Mouse (Mus musculus) stomach, postnatal 0 days (tissue): ENCODE results near the gene 4833439L19Rik. TPM values are rescaled to one million over a fixed set of nuclear protein-coding genes. Genes with fewer than 3 reads are reported as not detected.

Experiments
- ATAC-seq: fragments of 200-750 bp; cut with Nextera tagmentation; 2 replicates; pipeline ENCODE4 v1.8.0; 2017; ENCODE audit not compliant: low FRiP score, low TSS enrichment
- DNase-seq: peaks from one replicate; pipeline ENCODE4 v3.0.0-alpha.2; 2016; ENCODE audit warnings: low spot score
- H3K27ac ChIP-seq: fragments of 300-500 bp; sonication (generic); replicated peaks from 2 replicates; pipeline ENCODE4 v1.5.1; 2014; ENCODE audit warnings: mild to moderate bottlenecking, control low read depth
- H3K27me3 ChIP-seq: fragments of 300-500 bp; sonication (generic); 2 replicates; pipeline ENCODE4 v1.6.1; 2014; ENCODE audit warnings: low read length; ENCODE audit not compliant: control insufficient read depth, insufficient read depth
- H3K36me3 ChIP-seq: fragments of 300-500 bp; sonication (generic); 2 replicates; pipeline ENCODE4 v1.6.1; 2014; ENCODE audit warnings: low read length, mixed read lengths; ENCODE audit not compliant: control insufficient read depth, insufficient read depth
- H3K4me1 ChIP-seq: fragments of 300-500 bp; sonication (generic); replicated peaks from 2 replicates; pipeline ENCODE4 v1.6.1; 2014; ENCODE audit warnings: antibody characterized with exemption; ENCODE audit not compliant: control insufficient read depth, insufficient read depth
- H3K4me2 ChIP-seq: fragments of 300-500 bp; sonication (generic); replicated peaks from 2 replicates; pipeline ENCODE4 v1.6.1; 2014; ENCODE audit warnings: low read depth, mild to moderate bottlenecking, control low read depth, moderate library complexity
- H3K4me3 ChIP-seq: fragments of 300-500 bp; sonication (generic); 2 replicates; pipeline ENCODE4 v1.5.1; 2014; ENCODE audit warnings: low read depth, low read length, control low read depth
- H3K9ac ChIP-seq: fragments of 300-500 bp; sonication (generic); 2 replicates; pipeline ENCODE4 v1.6.1; 2014; ENCODE audit warnings: mild to moderate bottlenecking, low read length, control low read depth, mixed read lengths
- H3K9me3 ChIP-seq: fragments of 300-500 bp; sonication (generic); 2 replicates; pipeline ENCODE4 v1.6.1; 2016; ENCODE audit warnings: low read length; ENCODE audit not compliant: control insufficient read depth
- CTCF ChIP-seq: IDR thresholded peaks from 2 replicates; pipeline ENCODE4 v1.5.1; 2016; ENCODE audit warnings: antibody characterized with exemption, low read depth, mild to moderate bottlenecking, moderate library complexity
- EP300 ChIP-seq: optimal IDR thresholded peaks from 2 replicates; pipeline ENCODE3; 2016; ENCODE audit warnings: antibody characterized with exemption
- WGBS: fragments of 180-500 bp; shearing (Covaris S2); extraction: QIAGEN DNeasy Blood & Tissue Kit; methylation state at CpG from one replicate; pipeline ENCODE4 v1.1.7; 2014; 5-methylcytosine and 5-hydroxymethylcytosine counted together
- polyA plus RNA-seq: library from polyadenylated mRNA; unstranded; fragments of >200 nt; fragmentation: Nextera tagmentation; extraction: Ambion mirVana; gene quantifications from 2 replicates; pipeline ENCODE4 v1.2.1, GENCODE M21; 2015

The 4833439L19Rik gene
- polyA plus RNA-seq, 1 experiment from 2014 or later = 87.0 TPM

DNA sequence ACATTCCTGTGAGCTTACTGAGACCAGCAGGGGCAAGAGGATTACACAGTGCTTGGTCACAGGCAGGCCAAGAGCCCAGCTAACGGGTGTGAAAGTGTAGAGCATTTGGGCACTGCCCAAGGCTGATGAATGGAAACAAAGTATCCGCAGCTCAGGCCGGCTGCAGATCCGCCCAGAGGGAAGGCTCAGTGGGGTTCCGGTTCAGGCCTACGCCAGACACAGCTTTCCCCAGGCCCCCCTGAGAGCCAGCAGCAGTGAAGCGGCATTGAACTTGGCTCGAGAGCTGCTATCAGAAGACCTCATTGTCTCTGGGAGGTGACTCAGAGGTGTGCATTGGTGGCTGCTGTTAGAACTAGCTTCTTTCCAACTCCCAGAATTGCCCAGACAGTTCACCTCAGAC, 43.4 kb upstream of the 4833439L19Rik start:
- no peak for ATAC-seq
- Histone ChIP-seq H3K4me3 (no peak overlapping the region), H3K27me3 (no peaks in the 10 kb centered on the region), H3K27ac (peak overlapping the region; percentile 53), H3K9me3 (no peaks in the 10 kb centered on the region), H3K4me1 (no peaks in the 10 kb centered on the region; the same call in none of the 2 replicates), H3K4me2 (peak overlapping the region; percentile 88), H3K9ac (0 out of 2 replicates have a peak overlapping the region, but pooled peaks have one; percentile 38), H3K36me3 (peaks cover 2% of the 10 kb centered on the region; the same call in 1 of the 2 replicates)
- 35% methylated on average over 8 of the region's 8 CpGs for WGBS
- TF ChIP-seq CTCF (no peak), EP300 (no peak)
- peak; percentile 26 for DNase-seq

- TF ChIP-seq EP300 = no peak
- ATAC-seq (no peak), DNase-seq (no peak)
- Histone ChIP-seq H3K27ac (no peak overlapping the region), H3K36me3 (peaks cover 2% of the 10 kb centered on the region; the same call in 1 of the 2 replicates), H3K9ac (no peak overlapping the region), H3K27me3 (no peaks in the 10 kb centered on the region), H3K4me2 (no peak overlapping the region), H3K9me3 (no peaks in the 10 kb centered on the region), H3K4me1 (no peaks in the 10 kb centered on the region; the same call in none of the 2 replicates), H3K4me3 (no peak overlapping the region)
- 71% methylated on average over 3 of the region's 3 CpGs for WGBS
Observed at GRCm38 (mm10) chr13:54608002-54608401, 42.8 kb upstream of the 4833439L19Rik start.

DNA sequence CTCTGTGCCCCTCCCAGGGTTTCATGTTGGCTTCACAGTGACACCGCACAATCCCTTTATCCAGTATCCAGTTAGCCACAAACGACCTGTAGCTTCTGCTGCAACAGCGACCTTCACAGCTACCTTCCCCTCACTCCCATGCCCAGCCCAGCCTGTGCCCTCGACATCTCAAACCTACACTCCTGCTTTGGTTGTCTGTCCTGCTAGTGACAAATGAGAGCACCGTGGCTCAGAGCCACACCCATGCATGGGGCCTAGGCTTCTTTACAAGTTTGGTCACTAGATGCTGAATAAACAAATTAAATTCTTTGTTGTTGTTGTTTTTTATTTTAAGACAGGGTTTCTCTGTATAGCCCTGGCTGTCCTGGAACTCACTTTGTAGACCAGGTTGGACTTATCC, 42.0 kb upstream of the 4833439L19Rik start:
- no peak for TF ChIP-seq CTCF
- no peak for TF ChIP-seq EP300
- H3K4me3 ChIP-seq = no peak overlapping the region
- ATAC-seq (no peak), DNase-seq (no peak)
- 43% methylated on average over 5 of the region's 5 CpGs for WGBS
- no peaks in the 10 kb centered on the region; the same call in none of the 2 replicates for H3K4me1 ChIP-seq
- H3K27me3 ChIP-seq = no peaks in the 10 kb centered on the region
- no peak overlapping the region for H3K9ac ChIP-seq
- H3K27ac ChIP-seq = peak overlapping the region; percentile 31; the same call in 1 of the 2 replicates
- H3K36me3 ChIP-seq = peaks cover 2% of the 10 kb centered on the region; the same call in 1 of the 2 replicates
- no peaks in the 10 kb centered on the region for H3K9me3 ChIP-seq
- no peak overlapping the region for H3K4me2 ChIP-seq

DNA sequence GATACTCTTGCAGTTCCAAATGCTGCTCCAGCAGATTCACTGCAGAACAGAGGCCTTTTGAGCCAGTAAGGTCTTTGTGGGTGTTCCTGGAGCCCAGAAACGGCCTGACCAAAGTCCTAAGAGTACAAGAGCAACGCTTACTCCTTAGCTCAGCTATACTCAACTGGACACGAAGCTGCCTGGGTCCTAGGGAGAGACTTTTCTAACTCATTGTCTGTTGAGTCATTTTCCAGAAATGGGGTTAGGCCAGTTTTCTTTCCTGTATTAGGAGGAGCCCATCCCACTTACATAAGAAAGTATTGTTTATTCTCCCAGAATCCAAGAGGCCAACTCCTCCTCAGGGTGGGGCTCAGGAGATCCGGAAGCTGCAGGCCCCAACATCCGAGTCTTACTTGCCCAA, 40.2 kb upstream of the 4833439L19Rik start:
- peak overlapping the region; percentile 85 for H3K27ac ChIP-seq
- peak; percentile 90 for ATAC-seq

GRCm38 (mm10) chr13:54604221-54604620, 39.0 kb upstream of the 4833439L19Rik start:
- TF ChIP-seq EP300 = no peak
- TF ChIP-seq CTCF = no peak
- H3K4me1 ChIP-seq = no peaks in the 10 kb centered on the region; the same call in 1 of the 2 replicates
- 0 out of 2 replicates have a peak overlapping the region, but pooled peaks have one; percentile 85 for H3K27ac ChIP-seq
- 73% methylated on average over 4 of the region's 4 CpGs for WGBS
- no peaks in the 10 kb centered on the region for H3K27me3 ChIP-seq
- DNase-seq = no peak
- H3K36me3 ChIP-seq = peaks cover 6% of the 10 kb centered on the region; the same call in 1 of the 2 replicates
- H3K4me2 ChIP-seq = no peak overlapping the region
- ATAC-seq = no peak
- H3K4me3 ChIP-seq = no peak overlapping the region
- H3K9ac ChIP-seq = no peak overlapping the region
- no peaks in the 10 kb centered on the region for H3K9me3 ChIP-seq

More for the DNA sequence above, 40.2 kb upstream of the 4833439L19Rik start:
- WGBS = 48% methylated on average over 5 of the region's 5 CpGs
- TF ChIP-seq EP300 (peak; percentile 76), CTCF (no peak)
- H3K9ac ChIP-seq = no peak overlapping the region
- H3K36me3 ChIP-seq = peaks cover 6% of the 10 kb centered on the region; the same call in 1 of the 2 replicates
- no peaks in the 10 kb centered on the region for H3K9me3 ChIP-seq
- no peak overlapping the region for H3K4me2 ChIP-seq
- peak; percentile 57 for DNase-seq
- no peaks in the 10 kb centered on the region for H3K27me3 ChIP-seq
- no peak overlapping the region for H3K4me3 ChIP-seq
- no peaks in the 10 kb centered on the region; the same call in none of the 2 replicates for H3K4me1 ChIP-seq

- H3K9ac ChIP-seq = no peak overlapping the region
- H3K9me3 ChIP-seq = no peaks in the 10 kb centered on the region
- H3K36me3 ChIP-seq = peaks cover 6% of the 10 kb centered on the region
- ATAC-seq (no peak), DNase-seq (no peak)
- H3K4me2 ChIP-seq = no peak overlapping the region
- H3K4me1 ChIP-seq = no peaks in the 10 kb centered on the region
- no peak overlapping the region for H3K27ac ChIP-seq
- TF ChIP-seq EP300 (no peak), CTCF (0 out of 2 replicates have a peak, but pooled peaks have one; percentile 18)
- no peaks in the 10 kb centered on the region for H3K27me3 ChIP-seq
- H3K4me3 ChIP-seq = no peak overlapping the region
Observed at GRCm38 (mm10) chr13:54603501-54603900, 38.3 kb upstream of the 4833439L19Rik start.
